Mouse (Mus musculus): ENCODE results near the gene Rtkn. TPM values are rescaled to one million over a fixed set of nuclear protein-coding genes. Genes with fewer than 3 reads are reported as not detected.
A peak's percentile ranks its signal among the peaks of the same experiment; 100 is the strongest.

Rtkn gene
- polyA plus RNA-seq, 1 experiment, result 42.1 TPM

DNA sequence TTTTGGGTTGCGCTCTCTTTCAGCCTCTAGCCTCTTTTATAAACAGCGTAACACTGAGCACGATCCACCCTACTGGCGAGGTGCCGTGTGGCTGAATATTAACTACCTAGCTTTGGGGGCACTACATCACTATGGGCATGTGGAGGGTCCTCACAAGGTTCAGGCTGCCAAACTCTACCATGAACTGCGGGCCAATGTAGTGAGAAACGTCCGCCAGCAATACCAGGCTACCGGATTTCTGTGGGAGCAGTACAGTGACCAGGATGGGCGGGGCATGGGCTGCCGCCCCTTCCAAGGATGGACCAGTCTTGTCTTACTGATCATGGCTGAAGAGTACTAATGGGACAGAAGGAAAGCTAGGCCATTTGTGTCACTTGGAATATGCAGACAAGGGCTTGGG, 16.9 kb upstream of the Rtkn start:
- H3K27me3 ChIP-seq (ENCODE audit: control insufficient read depth, insufficient read depth, insufficient read length), result no peaks in the 10 kb centered on the region
- H3K79me2 ChIP-seq (ENCODE audit: control insufficient read depth, insufficient read depth), result peaks cover 75% of the 10 kb centered on the region
- no peak for TF ChIP-seq USF1 (IDR thresholded peaks at IDR 0.05; ENCODE audit: low read depth)
- TF ChIP-seq FOSL1 (IDR thresholded peaks at IDR 0.05; ENCODE audit: insufficient read depth, low read length, poor library complexity, severe bottlenecking), result no peak
- no peak for TF ChIP-seq CEBPB (IDR thresholded peaks at IDR 0.05; ENCODE audit: low read depth)
- no peak for TF ChIP-seq MAX (IDR thresholded peaks at IDR 0.05)
- TF ChIP-seq MYOG (IDR thresholded peaks at IDR 0.05; ENCODE audit: control insufficient read depth, extremely low read depth, insufficient read length), result no peak
- no peak for TF ChIP-seq CTCF (IDR thresholded peaks at IDR 0.05; ENCODE audit: control insufficient read depth, insufficient read depth, insufficient read length)
- TF ChIP-seq MYOD1 (IDR thresholded peaks at IDR 0.05; ENCODE audit: control insufficient read depth, insufficient read length, low read depth), result no peak
- H3K36me3 ChIP-seq (ENCODE audit: control insufficient read depth, insufficient read depth), result peaks cover 28% of the 10 kb centered on the region
- H3K79me3 ChIP-seq (ENCODE audit: low read depth), result peaks cover 25% of the 10 kb centered on the region
- H3K4me3 ChIP-seq (ENCODE audit: insufficient read depth, poor library complexity, severe bottlenecking), result no peak overlapping the region
- no peak overlapping the region for H3ac ChIP-seq (ENCODE audit: control insufficient read depth, insufficient read length, low read depth)

DNA sequence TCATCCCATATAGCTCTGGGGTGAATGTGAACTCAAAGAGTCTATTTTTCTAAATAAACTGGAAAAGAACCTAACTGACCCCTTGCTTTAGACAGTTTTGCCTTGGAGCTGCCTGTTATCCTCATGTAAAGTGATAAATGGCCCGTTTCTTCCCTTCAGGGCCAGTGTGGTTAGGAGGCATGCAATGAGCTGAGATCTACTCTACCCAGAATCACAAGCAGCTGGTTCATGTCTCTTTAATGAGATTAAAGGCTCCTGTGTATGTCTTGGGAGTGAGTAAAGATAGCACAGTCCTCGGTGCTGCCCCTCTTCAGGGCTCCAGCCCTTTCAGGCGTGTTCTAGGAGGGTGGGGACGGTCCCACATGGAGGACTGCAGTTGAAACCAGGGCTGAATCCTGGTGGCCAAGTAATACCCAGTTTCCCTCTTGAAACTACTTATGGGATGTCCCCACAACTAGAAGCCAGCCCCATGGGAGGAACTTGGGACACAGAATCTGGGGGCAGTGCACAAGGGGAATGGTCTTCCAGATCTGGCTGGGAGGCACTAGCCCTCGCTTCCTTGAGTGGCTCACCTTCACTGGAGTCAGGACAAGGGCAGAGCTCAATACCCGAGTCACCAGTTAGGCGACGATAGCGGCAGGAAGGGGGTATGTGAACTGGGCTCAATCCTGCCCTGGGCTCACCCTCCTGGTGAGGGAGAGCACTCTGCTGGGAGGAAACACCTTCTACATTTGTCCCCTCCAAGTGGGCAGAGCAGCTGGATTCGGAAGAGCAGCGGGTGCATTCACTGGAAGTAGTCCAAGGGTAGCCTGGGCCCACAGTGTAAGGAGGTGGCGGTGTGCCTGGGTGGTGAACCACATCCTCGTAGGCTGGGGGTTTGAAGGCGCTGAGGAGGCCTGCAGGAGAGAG, 16.2 kb upstream of the Rtkn start:
- Histone ChIP-seq H3K36me3 (ENCODE audit: control insufficient read depth, insufficient read depth) (peaks cover 28% of the 10 kb centered on the region), H3ac (ENCODE audit: control insufficient read depth, insufficient read length, low read depth) (no peak overlapping the region), H3K79me2 (ENCODE audit: control insufficient read depth, insufficient read depth) (peaks cover 81% of the 10 kb centered on the region), H3K79me3 (ENCODE audit: low read depth) (peaks cover 26% of the 10 kb centered on the region), H3K27me3 (ENCODE audit: control insufficient read depth, insufficient read depth, insufficient read length) (no peaks in the 10 kb centered on the region), H3K4me3 (ENCODE audit: insufficient read depth, poor library complexity, severe bottlenecking) (no peak overlapping the region)
- TF ChIP-seq MAX (IDR thresholded peaks at IDR 0.05) (no peak), MYOD1 (IDR thresholded peaks at IDR 0.05; ENCODE audit: control insufficient read depth, insufficient read length, low read depth) (no peak)

GRCm38 (mm10) chr6:83119734-83120051, 15.6 kb upstream of the Rtkn start:
- Histone ChIP-seq H3K79me2 (ENCODE audit: control insufficient read depth, insufficient read depth) (peaks cover 81% of the 10 kb centered on the region), H3K36me3 (ENCODE audit: control insufficient read depth, insufficient read depth) (peaks cover 28% of the 10 kb centered on the region), H3K79me3 (ENCODE audit: low read depth) (peaks cover 24% of the 10 kb centered on the region), H3K4me3 (ENCODE audit: insufficient read depth, poor library complexity, severe bottlenecking) (no peak overlapping the region), H3K27me3 (ENCODE audit: control insufficient read depth, insufficient read depth, insufficient read length) (no peaks in the 10 kb centered on the region), H3ac (ENCODE audit: control insufficient read depth, insufficient read length, low read depth) (peak overlapping the region; percentile 13)
- TF ChIP-seq CTCF (IDR thresholded peaks at IDR 0.05; ENCODE audit: control insufficient read depth, insufficient read depth, insufficient read length), result no peak
- no peak for TF ChIP-seq USF1 (IDR thresholded peaks at IDR 0.05; ENCODE audit: low read depth)
- no peak for TF ChIP-seq MYOD1 (IDR thresholded peaks at IDR 0.05; ENCODE audit: control insufficient read depth, insufficient read length, low read depth)
- TF ChIP-seq MAX (IDR thresholded peaks at IDR 0.05), result no peak
- TF ChIP-seq CEBPB (IDR thresholded peaks at IDR 0.05; ENCODE audit: low read depth), result no peak
- no peak for TF ChIP-seq MYOG (IDR thresholded peaks at IDR 0.05; ENCODE audit: control insufficient read depth, extremely low read depth, insufficient read length)
- no peak for TF ChIP-seq FOSL1 (IDR thresholded peaks at IDR 0.05; ENCODE audit: insufficient read depth, low read length, poor library complexity, severe bottlenecking)

DNA sequence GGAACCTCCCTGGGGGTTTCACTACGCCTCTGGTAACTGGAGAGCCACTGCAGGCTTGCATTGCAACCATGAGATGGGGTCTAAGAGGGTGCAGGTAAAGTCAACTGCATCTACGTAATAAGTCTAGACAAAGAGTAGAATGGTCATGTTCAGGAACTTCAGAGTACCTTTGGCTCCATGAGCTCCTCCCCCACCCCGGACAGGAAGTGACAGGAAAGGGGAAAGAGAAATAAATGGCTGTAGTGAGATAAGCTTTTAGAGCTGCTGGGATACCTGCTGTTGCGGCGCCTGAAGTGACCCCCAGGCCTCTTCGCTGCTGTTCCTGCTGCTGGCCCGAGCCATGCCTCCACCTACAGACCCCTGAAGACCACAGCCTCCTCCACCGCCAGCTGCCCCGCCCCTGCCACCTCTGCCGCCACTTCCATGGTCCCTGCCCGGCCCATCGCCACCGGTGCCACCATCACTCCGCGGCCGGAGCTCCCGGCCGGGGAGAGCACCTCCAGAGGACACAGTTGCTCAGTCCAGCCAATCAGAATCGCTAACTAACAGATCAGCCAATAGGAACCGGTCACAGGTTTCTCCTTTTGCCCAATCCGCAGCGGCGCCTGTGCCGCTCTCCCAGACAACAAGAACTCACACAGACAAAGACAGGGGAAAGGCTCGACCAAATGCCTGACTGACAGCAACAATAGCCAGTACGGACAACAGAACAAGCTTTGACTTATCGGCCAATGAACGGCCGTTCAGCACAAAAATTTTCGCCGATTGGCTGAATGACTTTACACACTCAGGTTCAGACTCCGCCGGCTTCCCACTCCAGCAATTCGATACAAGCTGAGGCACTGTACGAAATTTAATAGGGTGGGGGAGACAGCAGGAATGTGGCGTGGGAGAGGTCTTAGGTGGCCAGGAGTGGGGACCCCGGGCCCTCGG, 14.1 kb upstream of the Rtkn start, which contains the start of gene Wbp1:
Gene Wbp1 (minus strand): TSS at position 630 of the 933 bp plus-strand sequence.
- Histone ChIP-seq H3K79me2 (ENCODE audit: control insufficient read depth, insufficient read depth) (peaks cover 68% of the 10 kb centered on the region), H3K4me3 (ENCODE audit: insufficient read depth, poor library complexity, severe bottlenecking) (peak within 1 kb of the TSS; percentile 66), H3K27me3 (ENCODE audit: control insufficient read depth, insufficient read depth, insufficient read length) (no peaks in the 10 kb centered on the region), H3K79me3 (ENCODE audit: low read depth) (peaks cover 18% of the 10 kb centered on the region), H3K36me3 (ENCODE audit: control insufficient read depth, insufficient read depth) (peaks cover 28% of the 10 kb centered on the region), H3ac (ENCODE audit: control insufficient read depth, insufficient read length, low read depth) (peak within 1 kb of the TSS; percentile 85)
- TF ChIP-seq FOSL1 (IDR thresholded peaks at IDR 0.05; ENCODE audit: insufficient read depth, low read length, poor library complexity, severe bottlenecking) (no peak), MYOG (IDR thresholded peaks at IDR 0.05; ENCODE audit: control insufficient read depth, extremely low read depth, insufficient read length) (no peak), CEBPB (IDR thresholded peaks at IDR 0.05; ENCODE audit: low read depth) (no peak), CTCF (IDR thresholded peaks at IDR 0.05; ENCODE audit: control insufficient read depth, insufficient read depth, insufficient read length) (no peak), MAX (IDR thresholded peaks at IDR 0.05) (peak; percentile 8), USF1 (IDR thresholded peaks at IDR 0.05; ENCODE audit: low read depth) (peak; percentile 4), MYOD1 (IDR thresholded peaks at IDR 0.05; ENCODE audit: control insufficient read depth, insufficient read length, low read depth) (no peak)

- TF ChIP-seq CTCF (IDR thresholded peaks at IDR 0.05; ENCODE audit: control insufficient read depth, insufficient read depth, insufficient read length) (no peak), USF1 (IDR thresholded peaks at IDR 0.05; ENCODE audit: low read depth) (no peak), MYOG (IDR thresholded peaks at IDR 0.05; ENCODE audit: control insufficient read depth, extremely low read depth, insufficient read length) (no peak), MAX (IDR thresholded peaks at IDR 0.05) (no peak), FOSL1 (IDR thresholded peaks at IDR 0.05; ENCODE audit: insufficient read depth, low read length, poor library complexity, severe bottlenecking) (no peak), MYOD1 (IDR thresholded peaks at IDR 0.05; ENCODE audit: control insufficient read depth, insufficient read length, low read depth) (no peak), CEBPB (IDR thresholded peaks at IDR 0.05; ENCODE audit: low read depth) (no peak)
- peaks cover 23% of the 10 kb centered on the region for H3K36me3 ChIP-seq (ENCODE audit: control insufficient read depth, insufficient read depth)
- H3K79me3 ChIP-seq (ENCODE audit: low read depth), result peaks cover 10% of the 10 kb centered on the region
- H3K4me3 ChIP-seq (ENCODE audit: insufficient read depth, poor library complexity, severe bottlenecking), result peak overlapping the region; percentile 49
- no peaks in the 10 kb centered on the region for H3K27me3 ChIP-seq (ENCODE audit: control insufficient read depth, insufficient read depth, insufficient read length)
- peak overlapping the region; percentile 73 for H3ac ChIP-seq (ENCODE audit: control insufficient read depth, insufficient read length, low read depth)
- H3K79me2 ChIP-seq (ENCODE audit: control insufficient read depth, insufficient read depth), result peaks cover 59% of the 10 kb centered on the region
Observed at GRCm38 (mm10) chr6:83121863-83122710, 13.2 kb upstream of the Rtkn start.
